Mouse (Mus musculus) embryonic fibroblast, embryonic 13.5 days (primary cell): ENCODE measurements around the gene Cd44.

Experiments used
- CTCF ChIP-seq: IDR thresholded peaks from 2 replicates; pipeline ENCODE4 v1.5.1; 2011; ENCODE audit warnings: mild to moderate bottlenecking, control low read depth, low read length, moderate library complexity, borderline replicate concordance; ENCODE audit not compliant: insufficient read depth
- POLR2A ChIP-seq: IDR thresholded peaks from 2 replicates; pipeline ENCODE4 v1.6.1; 2011; ENCODE audit warnings: low read depth, mild to moderate bottlenecking, control low read depth, low read length, moderate library complexity

- no peak for TF ChIP-seq CTCF
- TF ChIP-seq POLR2A = no peak
These were observed 86.1 kb downstream of the Cd44 start for GRCm38 (mm10) chr2:102815289-102815809.
